Mouse (Mus musculus) heart, embryonic 13.5 days (tissue): ENCODE results near the gene Tent4a. TPM values are rescaled to one million over a fixed set of nuclear protein-coding genes. Genes with fewer than 3 reads are reported as not detected.

Source experiments
- ATAC-seq: fragments of 200-750 bp; cut with Nextera tagmentation; 2 replicates; pipeline ENCODE4 v1.8.0; 2017; ENCODE audit warnings: moderate TSS enrichment; ENCODE audit not compliant: insufficient number of reproducible peaks, low FRiP score, low TSS enrichment; ENCODE audit errors: extremely low read depth
- H3K27ac ChIP-seq: fragments of 300-500 bp; sonication (generic); replicated peaks from 2 replicates; pipeline ENCODE4 v1.5.1; 2015; ENCODE audit warnings: moderate library complexity, mild to moderate bottlenecking, inconsistent platforms
- H3K27me3 ChIP-seq: fragments of 300-500 bp; sonication (generic); replicated peaks from 2 replicates; pipeline ENCODE4 v1.6.1; 2015; ENCODE audit warnings: mild to moderate bottlenecking, inconsistent platforms
- H3K36me3 ChIP-seq: fragments of 300-500 bp; sonication (generic); 2 replicates; pipeline ENCODE4 v1.6.1; 2015; ENCODE audit warnings: mild to moderate bottlenecking, inconsistent platforms
- H3K4me1 ChIP-seq: fragments of 300-500 bp; sonication (generic); 2 replicates; pipeline ENCODE4 v1.6.1; 2015; ENCODE audit warnings: inconsistent platforms
- H3K4me2 ChIP-seq: fragments of 300-500 bp; sonication (generic); 2 replicates; pipeline ENCODE4 v1.6.1; 2015; ENCODE audit warnings: inconsistent platforms, mild to moderate bottlenecking, moderate library complexity
- H3K4me3 ChIP-seq: fragments of 300-500 bp; sonication (generic); 2 replicates; pipeline ENCODE4 v1.5.1; 2015; ENCODE audit warnings: moderate library complexity, mild to moderate bottlenecking, inconsistent platforms
- H3K9ac ChIP-seq: fragments of 300-500 bp; sonication (generic); 2 replicates; pipeline ENCODE4 v1.6.1; 2015; ENCODE audit warnings: inconsistent platforms, mild to moderate bottlenecking, moderate library complexity
- H3K9me3 ChIP-seq: fragments of 300-500 bp; sonication (generic); 2 replicates; pipeline ENCODE4 v1.6.1; 2016; ENCODE audit warnings: inconsistent platforms
- WGBS: fragments of 180-500 bp; shearing (Covaris S2); methylation state at CpG from one replicate; pipeline ENCODE4 v1.1.7; 2015; ENCODE audit warnings: mixed read lengths; 5-methylcytosine and 5-hydroxymethylcytosine counted together
- polyA plus RNA-seq: library from polyadenylated mRNA; unstranded; fragments of >200 nt; fragmentation: Nextera tagmentation; extraction: Ambion mirVana; gene quantifications from 2 replicates; pipeline ENCODE4 v1.2.1, GENCODE M21; 2015

Gene Tent4a
- polyA plus RNA-seq, 1 experiment from 2014 or later = 2.7 TPM

DNA sequence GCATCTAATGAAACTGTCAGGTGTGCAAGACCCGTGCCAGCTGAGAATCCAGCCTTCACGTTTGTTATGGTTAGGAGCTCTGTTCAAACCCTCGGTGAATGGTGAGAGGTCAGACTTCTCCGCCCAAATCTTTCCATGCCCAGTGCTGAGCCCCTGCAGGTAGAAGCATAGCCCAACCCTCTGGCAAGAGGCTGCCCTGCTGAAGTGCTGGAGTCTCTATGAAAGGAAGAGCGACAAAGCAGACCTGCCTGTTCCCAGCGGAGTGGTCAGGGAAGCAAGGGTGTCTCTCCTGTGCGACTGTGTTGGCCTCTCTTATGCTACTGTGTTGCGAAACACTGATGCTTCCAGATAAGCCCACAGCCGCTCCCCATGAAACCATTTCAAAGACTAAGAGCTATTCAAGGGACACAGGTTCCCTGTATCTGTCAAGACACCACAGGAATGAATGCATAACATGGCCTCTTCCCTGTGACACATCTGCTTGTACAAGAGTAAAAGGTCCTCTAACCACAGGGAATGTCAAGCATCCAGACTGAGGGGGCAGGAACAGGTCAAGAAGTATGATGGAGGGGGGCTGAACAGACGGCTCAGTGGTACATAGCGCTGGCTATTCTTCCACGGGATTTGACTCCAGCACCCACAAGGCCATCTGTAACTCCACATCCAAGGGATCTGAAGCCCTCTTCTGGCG is 45.7 kb downstream of the Tent4a start:
- no peak for ATAC-seq
- Histone ChIP-seq H3K4me1 (peaks cover 19% of the 10 kb centered on the region), H3K27ac (no peak overlapping the region), H3K36me3 (no peaks in the 10 kb centered on the region), H3K4me3 (peak overlapping the region; percentile 45; the same call in 1 of the 2 replicates), H3K27me3 (peaks cover 50% of the 10 kb centered on the region), H3K9me3 (no peaks in the 10 kb centered on the region), H3K4me2 (peak overlapping the region; percentile 68), H3K9ac (0 out of 2 replicates have a peak overlapping the region, but pooled peaks have one; percentile 71)
- 32% methylated on average over 13 of the region's 13 CpGs for WGBS

DNA sequence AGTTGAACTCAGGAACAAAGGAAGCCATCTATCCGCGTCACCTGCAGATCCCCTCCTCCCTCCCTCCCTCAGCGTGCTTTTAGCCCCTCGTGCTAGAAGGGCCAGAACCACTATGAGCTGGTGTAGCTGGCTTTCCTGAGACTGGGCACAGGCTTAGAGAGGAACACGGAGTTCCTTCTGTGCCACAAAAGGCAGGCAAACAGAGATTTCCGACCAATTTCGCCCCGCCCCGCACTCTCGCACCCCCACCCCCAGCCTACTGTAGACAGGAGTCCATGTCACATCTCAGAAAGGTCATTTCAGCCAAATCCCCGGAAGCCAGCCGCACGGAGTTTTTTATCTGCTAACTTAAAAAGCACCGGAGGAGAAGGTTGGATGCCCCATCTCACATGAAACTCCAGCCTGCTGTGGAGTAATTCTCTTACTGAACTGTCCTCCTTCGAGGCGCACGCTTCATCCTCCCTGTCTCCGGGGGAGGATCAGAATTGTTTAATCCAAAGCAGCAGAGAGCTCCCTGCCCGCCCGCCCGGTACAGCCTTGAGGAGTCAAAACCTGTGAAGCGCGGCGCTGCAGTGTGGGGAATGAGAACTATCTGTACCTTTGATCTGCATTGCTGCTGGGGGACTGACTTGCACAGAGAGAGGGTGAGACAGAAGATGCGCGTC is 46.7 kb downstream of the Tent4a start:
- H3K27ac ChIP-seq = no peak overlapping the region
- WGBS = 2% methylated on average over 26 of the region's 26 CpGs
- peak overlapping the region; percentile 68 for H3K4me2 ChIP-seq
- peaks cover 59% of the 10 kb centered on the region for H3K27me3 ChIP-seq
- peak overlapping the region; percentile 71 for H3K9ac ChIP-seq
- peaks cover 22% of the 10 kb centered on the region for H3K4me1 ChIP-seq
- H3K4me3 ChIP-seq = peak overlapping the region; percentile 45
- H3K36me3 ChIP-seq = no peaks in the 10 kb centered on the region
- no peak for ATAC-seq
- H3K9me3 ChIP-seq = no peaks in the 10 kb centered on the region

DNA sequence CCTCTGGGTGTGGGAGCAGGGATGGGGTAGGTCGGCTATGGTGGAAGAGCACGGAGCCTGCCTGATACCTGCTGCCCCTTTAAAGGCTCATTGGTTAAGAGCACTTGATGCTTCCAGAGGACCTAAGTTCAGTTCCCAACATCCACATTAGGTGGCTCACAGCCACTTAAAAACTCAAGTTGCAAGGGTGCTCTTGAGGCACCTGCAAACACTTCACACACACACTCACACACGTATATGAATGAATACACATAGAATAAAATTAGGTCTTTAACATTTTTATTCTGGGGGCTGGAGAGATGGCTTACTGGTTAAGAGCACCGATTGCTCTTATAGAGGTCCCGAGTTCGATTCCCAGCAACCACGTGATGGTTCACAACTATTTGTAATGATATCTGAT is 47.3 kb downstream of the Tent4a start:
- Histone ChIP-seq H3K4me2 (peak overlapping the region; percentile 68), H3K9me3 (no peaks in the 10 kb centered on the region), H3K36me3 (no peaks in the 10 kb centered on the region), H3K27ac (no peak overlapping the region), H3K9ac (no peak overlapping the region), H3K4me3 (peak overlapping the region; percentile 45), H3K27me3 (peaks cover 62% of the 10 kb centered on the region), H3K4me1 (peaks cover 25% of the 10 kb centered on the region)
- WGBS = 74% methylated on average over 7 of the region's 7 CpGs
- no peak for ATAC-seq

DNA sequence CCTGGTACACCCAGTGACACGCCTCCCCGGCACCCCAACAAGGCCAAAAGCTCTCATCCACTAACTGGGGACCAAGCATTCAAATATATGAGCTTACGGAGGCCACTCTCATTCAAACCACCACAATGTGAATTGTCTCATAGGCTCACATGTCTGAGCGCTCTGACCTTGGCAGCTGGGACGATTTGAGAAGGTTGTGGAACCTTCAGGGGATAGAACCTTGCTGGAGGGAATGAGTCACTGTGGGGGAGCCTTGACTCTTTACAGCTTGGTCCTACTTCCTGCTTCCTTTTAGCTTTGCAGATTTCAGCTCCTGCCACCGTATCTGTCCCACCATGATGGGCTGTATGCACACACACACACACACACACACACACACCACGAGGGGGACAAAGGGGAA is 48.6 kb downstream of the Tent4a start:
- WGBS = 48% methylated on average over 7 of the region's 7 CpGs
- H3K4me1 ChIP-seq = peaks cover 37% of the 10 kb centered on the region
- H3K9ac ChIP-seq = no peak overlapping the region
- ATAC-seq = no peak
- H3K27ac ChIP-seq = no peak overlapping the region
- no peak overlapping the region for H3K4me3 ChIP-seq
- peaks cover 74% of the 10 kb centered on the region for H3K27me3 ChIP-seq
- no peak overlapping the region for H3K4me2 ChIP-seq
- H3K9me3 ChIP-seq = no peaks in the 10 kb centered on the region
- no peaks in the 10 kb centered on the region for H3K36me3 ChIP-seq

DNA sequence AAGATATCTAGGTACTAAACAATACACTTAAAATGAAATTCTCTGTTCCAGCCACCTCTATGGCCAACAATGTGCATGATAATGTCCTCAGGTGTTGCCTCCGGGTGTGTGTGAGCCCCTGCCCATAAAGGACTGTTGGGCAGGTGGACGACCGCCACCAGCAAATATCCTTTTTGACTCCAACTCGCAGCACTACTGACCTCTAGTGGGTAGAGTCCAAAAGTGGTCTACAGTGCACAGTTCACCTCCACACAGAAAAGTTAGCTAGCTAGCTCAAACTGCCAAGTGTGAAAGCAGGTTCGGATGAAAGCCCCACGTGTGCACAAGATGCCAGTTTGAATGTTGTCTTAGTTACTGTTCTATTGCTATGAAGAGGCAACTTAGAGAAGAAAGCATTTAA is 49.1 kb downstream of the Tent4a start:
- Histone ChIP-seq H3K27me3 (peaks cover 76% of the 10 kb centered on the region), H3K27ac (no peak overlapping the region), H3K4me2 (no peak overlapping the region), H3K9ac (no peak overlapping the region), H3K9me3 (no peaks in the 10 kb centered on the region), H3K4me1 (peaks cover 41% of the 10 kb centered on the region), H3K4me3 (no peak overlapping the region), H3K36me3 (no peaks in the 10 kb centered on the region)
- 20% methylated on average over 6 of the region's 6 CpGs for WGBS
- no peak for ATAC-seq

DNA sequence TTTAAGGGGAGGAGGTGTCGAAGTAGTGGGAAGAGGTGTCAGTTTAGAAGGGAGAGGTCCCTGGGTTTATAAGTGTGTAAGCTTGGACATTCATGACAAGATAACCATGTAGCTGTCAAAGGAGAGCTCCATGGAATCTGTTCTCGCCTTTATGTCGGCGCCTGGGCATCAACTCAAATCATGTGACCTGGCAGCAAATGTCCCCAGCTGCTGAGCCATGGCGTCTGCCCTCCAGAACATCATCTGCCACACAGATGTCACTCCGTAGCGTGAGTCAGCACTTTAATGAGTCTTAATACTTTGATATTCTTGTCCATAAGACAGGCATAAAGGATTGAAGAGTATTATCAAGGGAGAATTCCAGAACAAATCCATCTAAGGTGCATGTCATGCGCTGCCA is 51.7 kb downstream of the Tent4a start:
- H3K27me3 ChIP-seq = peaks cover 79% of the 10 kb centered on the region

DNA sequence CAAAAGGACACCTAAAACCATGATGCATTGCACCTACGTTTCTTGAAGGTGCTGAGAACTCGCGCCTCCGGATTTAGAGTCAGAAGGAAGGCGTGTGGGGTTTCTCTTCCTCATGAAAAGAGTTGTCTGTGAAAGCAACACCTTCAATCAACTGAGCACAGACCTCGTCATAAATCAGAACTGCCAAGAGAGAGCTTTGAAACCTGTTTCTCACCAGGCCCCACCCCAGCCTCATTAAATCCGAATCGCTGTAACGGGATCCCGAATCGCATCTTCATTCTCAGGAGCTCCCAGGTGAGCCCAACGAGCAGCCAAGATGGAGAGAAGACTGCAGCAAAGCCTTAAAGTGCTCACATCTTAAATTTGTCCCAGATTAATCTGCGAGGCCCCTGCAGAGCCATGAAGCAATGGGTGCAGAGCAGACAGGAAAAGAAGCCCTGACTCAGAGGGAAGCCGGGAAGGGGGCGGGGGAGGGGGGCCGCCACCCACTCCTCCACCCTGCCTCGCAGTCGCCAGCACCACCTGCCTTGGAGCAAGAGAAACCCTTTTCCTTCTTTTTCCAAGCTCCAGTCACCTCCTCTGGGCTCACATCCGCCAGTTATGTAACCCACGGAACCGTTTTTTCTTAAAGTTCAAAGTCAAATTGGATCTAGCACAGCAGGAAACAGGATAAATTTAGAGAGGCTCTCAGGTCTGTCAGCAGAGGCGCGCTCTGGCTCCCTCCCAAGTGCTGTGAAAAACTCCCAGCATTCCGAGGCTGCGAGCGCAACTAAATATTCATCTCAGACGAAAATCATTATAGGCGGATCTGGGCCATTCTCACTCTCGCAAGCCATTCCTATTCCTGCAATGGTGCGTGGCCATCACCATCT is 52.5 kb downstream of the Tent4a start:
- peak overlapping the region; percentile 48 for H3K4me3 ChIP-seq

More for the DNA sequence above, 51.7 kb downstream of the Tent4a start:
- H3K9ac ChIP-seq = peak overlapping the region; percentile 70; the same call in 1 of the 2 replicates
- no peaks in the 10 kb centered on the region for H3K9me3 ChIP-seq
- H3K4me3 ChIP-seq = peak overlapping the region; percentile 48
- H3K4me1 ChIP-seq = peaks cover 26% of the 10 kb centered on the region
- 39% methylated on average over 8 of the region's 8 CpGs for WGBS
- H3K4me2 ChIP-seq = peak overlapping the region; percentile 75
- no peaks in the 10 kb centered on the region for H3K36me3 ChIP-seq
- no peak for ATAC-seq
- no peak overlapping the region; the same call in 1 of the 2 replicates for H3K27ac ChIP-seq

DNA sequence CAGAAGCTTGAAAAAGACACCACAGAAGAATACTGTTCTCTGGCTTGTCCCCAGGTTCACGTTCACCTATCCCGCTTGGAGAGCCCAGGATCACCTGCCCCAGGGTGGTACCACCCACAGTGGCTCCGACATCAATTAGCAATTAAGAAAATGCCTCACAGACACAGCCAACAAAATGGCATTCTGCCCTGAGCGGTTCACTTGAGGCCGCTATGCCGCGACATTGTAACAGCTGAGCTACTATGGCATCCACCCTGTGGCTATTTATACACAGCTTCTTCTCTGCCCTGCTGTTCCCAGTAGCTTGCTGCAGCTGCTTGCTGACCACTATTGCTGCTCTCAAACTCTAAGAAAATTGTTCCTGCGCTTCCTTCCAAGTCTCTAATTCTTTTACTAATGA is 53.4 kb downstream of the Tent4a start:
- peaks cover 65% of the 10 kb centered on the region for H3K27me3 ChIP-seq
- H3K36me3 ChIP-seq = no peaks in the 10 kb centered on the region
- peak overlapping the region; percentile 48 for H3K4me3 ChIP-seq
- peaks cover 22% of the 10 kb centered on the region for H3K4me1 ChIP-seq
- WGBS = 13% methylated on average over 8 of the region's 8 CpGs
- ATAC-seq = no peak
- no peaks in the 10 kb centered on the region for H3K9me3 ChIP-seq
- peak overlapping the region; percentile 83 for H3K27ac ChIP-seq
- H3K9ac ChIP-seq = peak overlapping the region; percentile 70; the same call in 1 of the 2 replicates
- peak overlapping the region; percentile 75 for H3K4me2 ChIP-seq

More for the DNA sequence above, 52.5 kb downstream of the Tent4a start:
- peak overlapping the region; percentile 75 for H3K4me2 ChIP-seq
- H3K9ac ChIP-seq = peak overlapping the region; percentile 70
- ATAC-seq = no peak; the same call in 1 of the 2 replicates
- H3K4me1 ChIP-seq = peaks cover 22% of the 10 kb centered on the region
- peaks cover 74% of the 10 kb centered on the region for H3K27me3 ChIP-seq
- 5% methylated on average over 30 of the region's 30 CpGs for WGBS
- H3K27ac ChIP-seq = peak overlapping the region; percentile 83
- no peaks in the 10 kb centered on the region for H3K36me3 ChIP-seq
- H3K9me3 ChIP-seq = no peaks in the 10 kb centered on the region

DNA sequence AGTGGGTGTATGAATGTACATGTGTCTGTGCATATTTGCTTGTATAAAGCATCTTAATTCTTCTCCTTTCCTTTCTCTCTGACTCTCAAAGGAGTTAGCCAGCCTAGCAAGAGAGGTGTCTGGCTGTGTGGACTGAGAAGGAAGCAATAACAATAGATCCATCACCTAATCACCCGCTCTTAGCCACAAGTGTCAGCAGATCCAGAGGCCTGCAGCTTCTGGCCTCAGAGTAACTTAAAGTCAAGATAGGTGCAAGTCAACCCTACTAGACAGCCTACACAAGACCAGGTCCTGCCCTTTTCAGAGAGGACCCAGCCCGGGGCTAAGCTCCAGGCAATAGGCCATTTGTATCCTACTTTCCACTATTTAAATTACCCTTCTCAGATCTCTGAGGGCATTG is 54.5 kb downstream of the Tent4a start:
- H3K4me2 ChIP-seq = no peak overlapping the region
- H3K27me3 ChIP-seq = peaks cover 60% of the 10 kb centered on the region
- H3K4me1 ChIP-seq = peaks cover 22% of the 10 kb centered on the region
- H3K36me3 ChIP-seq = no peaks in the 10 kb centered on the region
- no peak overlapping the region for H3K9ac ChIP-seq
- 67% methylated on average over 2 of the region's 2 CpGs for WGBS
- no peaks in the 10 kb centered on the region for H3K9me3 ChIP-seq
- no peak overlapping the region for H3K27ac ChIP-seq
- ATAC-seq = no peak
- no peak overlapping the region for H3K4me3 ChIP-seq

DNA sequence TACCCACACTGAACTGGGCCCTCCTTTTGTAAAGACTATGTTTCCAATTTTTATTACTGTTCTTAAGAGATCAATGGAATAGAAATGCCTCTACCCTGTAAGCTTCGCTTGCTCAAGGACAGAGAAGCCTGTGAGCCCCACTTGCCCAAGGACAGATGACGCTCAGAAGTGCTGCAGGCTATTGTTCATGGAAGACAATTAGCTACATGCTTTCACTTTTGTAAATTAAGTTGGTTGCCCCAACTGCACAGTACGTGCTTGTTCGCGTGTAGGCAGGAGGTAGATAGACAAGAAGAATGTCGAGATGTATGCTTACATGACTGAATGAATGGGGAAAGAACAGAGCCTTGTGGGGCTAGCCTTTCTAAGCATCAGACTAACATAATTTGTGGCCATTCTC is 55.7 kb downstream of the Tent4a start:
- H3K36me3 ChIP-seq = no peaks in the 10 kb centered on the region
- WGBS = 84% methylated on average over 6 of the region's 6 CpGs
- peaks cover 22% of the 10 kb centered on the region for H3K4me1 ChIP-seq
- peaks cover 51% of the 10 kb centered on the region for H3K27me3 ChIP-seq
- ATAC-seq = no peak
- H3K9ac ChIP-seq = no peak overlapping the region
- no peaks in the 10 kb centered on the region for H3K9me3 ChIP-seq
- H3K4me2 ChIP-seq = no peak overlapping the region
- H3K4me3 ChIP-seq = no peak overlapping the region
- no peak overlapping the region for H3K27ac ChIP-seq
